ENCODE assay signal across 31 mouse cellular contexts in genomic region chr2:104736241-104736640, GRCm38 (mm10). TPM values are rescaled to one million over a fixed set of nuclear protein-coding genes. Genes with fewer than 3 reads are reported as not detected.
DNase-seq lines count a peak whose midpoint lies in the region; ATAC-seq and TF ChIP-seq lines count a peak whose summit lies in the region.
"Had no signal": no experiment of that assay in that cellular context is flagged by ENCODE, and none has a peak within 500 bp of the region (broad histone marks: within the 10 kb centered on the region; RNA-seq: fewer than 3 reads in every experiment).

No protein-coding gene starts in this region.

- TF ChIP-seq EP300 in heart, adult 2 months (IDR thresholded peaks at IDR 0.05; ENCODE audit: insufficient read depth, low read depth, low read length) = no peak

- TF ChIP-seq POLR2A in heart, adult 2 months (IDR thresholded peaks at IDR 0.05; ENCODE audit: insufficient read depth, low read depth, low read length) = no peak
- no peak for TF ChIP-seq POLR2A in liver, adult 2 months (IDR thresholded peaks at IDR 0.05; ENCODE audit: extremely low read depth, insufficient read depth, low read length)

- no peak overlapping the region for H3K4me3 ChIP-seq in heart, adult 2 months
- no peak overlapping the region for H3K4me3 ChIP-seq in liver, adult 2 months (ENCODE audit: insufficient read depth, low read depth, low read length)
- H3K4me3 ChIP-seq in liver, embryonic 11.5 days (ENCODE audit: low read depth, low read length) = no peak overlapping the region
- H3K4me3 ChIP-seq: forebrain, embryonic 10.5 days; liver, embryonic 13.5 days; midbrain, embryonic 13.5 days; myocyte; neural tube, embryonic 13.5 days had no signal

- H3K27ac ChIP-seq in heart, adult 2 months = no peak overlapping the region
- H3K27ac ChIP-seq in liver, adult 2 months (replicated peaks; ENCODE audit: insufficient read depth, low read depth, low read length) = peak overlapping the region; percentile 28
- no peak overlapping the region for H3K27ac ChIP-seq in liver, embryonic 11.5 days (ENCODE audit: low read depth, low read length)
- H3K27ac ChIP-seq: forebrain, embryonic 10.5 days; hindbrain, embryonic 14.5 days; liver, embryonic 13.5 days; midbrain, embryonic 13.5 days; neural tube, embryonic 13.5 days had no signal

- no peaks in the 10 kb centered on the region for H3K4me1 ChIP-seq in heart, adult 2 months (ENCODE audit: control insufficient read depth, insufficient read depth, low read length)
- peaks cover 17% of the 10 kb centered on the region for H3K4me1 ChIP-seq in liver, adult 2 months (ENCODE audit: control insufficient read depth, insufficient read depth, low read length)
- H3K4me1 ChIP-seq in liver, embryonic 11.5 days (replicated peaks; ENCODE audit: control insufficient read depth, insufficient read depth, low read length) = no peaks in the 10 kb centered on the region
- H3K4me1 ChIP-seq: liver, embryonic 13.5 days had no signal

- WGBS in heart, adult 2 months = 77% methylated on average over 7 of the region's 7 CpGs
- 25% methylated on average over 7 of the region's 7 CpGs for WGBS in liver, adult 2 months
- WGBS in liver, embryonic 11.5 days = 75% methylated on average over 7 of the region's 7 CpGs

- intact Hi-C loops in heart, adult 2 months (cut with DNase I) = no loop called here

- H3K4me2 ChIP-seq in liver, embryonic 11.5 days = no peak overlapping the region
- H3K4me2 ChIP-seq: hindbrain, embryonic 14.5 days; liver, embryonic 13.5 days; lung, embryonic 14.5 days; midbrain, embryonic 13.5 days; neural tube, embryonic 13.5 days had no signal

- peak; percentile 42 for DNase-seq in adrenal gland, postnatal 10 days
- DNase-seq in adrenal gland, adult 2 months = no peak
- DNase-seq in heart, adult 11 months = peak; percentile 73
- DNase-seq in heart, adult 2 months = no peak
- DNase-seq in liver, adult 2 months (ENCODE audit: extremely low read depth, low read depth, low spot score) = peak; percentile 58
- DNase-seq in liver, embryonic 11.5 days (ENCODE audit: low spot score) = no peak
- peak; percentile 59 for DNase-seq in testis, postnatal 10 days (ENCODE audit: low spot score)
- no peak for DNase-seq in T-cell, adult 2 months (ENCODE audit: low spot score)
- DNase-seq: cerebellum, adult 11 months; cerebellum, adult 9-11 months; gastrocnemius, postnatal 25 days; liver, embryonic 13.5 days; lung, embryonic 14.5 days; thymus, adult 2 months; thymus, postnatal 4 days had no signal

- ATAC-seq in liver, embryonic 11.5 days (replicated peaks; ENCODE audit: low FRiP score) = no peak
- ATAC-seq: inflammation-experienced regulatory T-cells, adult 6 months; midbrain, embryonic 13.5 days had no signal

- no peaks in the 10 kb centered on the region for H3K36me3 ChIP-seq in heart, adult 2 months (ENCODE audit: control insufficient read depth, insufficient read depth, low read length)
- no peaks in the 10 kb centered on the region for H3K36me3 ChIP-seq in liver, adult 2 months (ENCODE audit: control insufficient read depth, insufficient read depth, low read length)
- no peaks in the 10 kb centered on the region for H3K36me3 ChIP-seq in liver, embryonic 11.5 days (ENCODE audit: control insufficient read depth, insufficient read depth, low read length)
- H3K36me3 ChIP-seq: forebrain, embryonic 10.5 days; liver, embryonic 13.5 days; midbrain, embryonic 13.5 days; neural tube, embryonic 13.5 days had no signal

- no peaks in the 10 kb centered on the region for H3K27me3 ChIP-seq in heart, adult 2 months (ENCODE audit: control insufficient read depth, insufficient read depth, low read length)
- H3K27me3 ChIP-seq in liver, adult 2 months (ENCODE audit: control insufficient read depth, insufficient read depth, low read length) = no peaks in the 10 kb centered on the region
- peaks cover 4% of the 10 kb centered on the region; the same call in 1 of the 2 replicates for H3K27me3 ChIP-seq in liver, embryonic 11.5 days (replicated peaks; ENCODE audit: control insufficient read depth, insufficient read depth, low read length)

- TF ChIP-seq CTCF in heart, adult 2 months (IDR thresholded peaks at IDR 0.05) = no peak
- TF ChIP-seq CTCF in liver, adult 2 months (IDR thresholded peaks at IDR 0.05; ENCODE audit: low read depth, low read length) = no peak

- no peaks in the 10 kb centered on the region for H3K79me2 ChIP-seq in heart, adult 2 months (replicated peaks; ENCODE audit: control insufficient read depth, insufficient read depth, low read length)
- peaks cover 23% of the 10 kb centered on the region; the same call in 1 of the 2 replicates for H3K79me2 ChIP-seq in liver, adult 2 months (ENCODE audit: control insufficient read depth, insufficient read depth, low read length)

- no peaks in the 10 kb centered on the region for H3K9me3 ChIP-seq in liver, embryonic 11.5 days (ENCODE audit: control insufficient read depth, low read length)
- H3K9me3 ChIP-seq: forebrain, embryonic 10.5 days; liver, embryonic 13.5 days; midbrain, embryonic 13.5 days; neural tube, embryonic 13.5 days had no signal

- no peak overlapping the region for H3K9ac ChIP-seq in heart, adult 2 months (ENCODE audit: low read depth, low read length)
- no peak overlapping the region for H3K9ac ChIP-seq in liver, adult 2 months (ENCODE audit: low read depth, low read length)
- H3K9ac ChIP-seq in liver, embryonic 11.5 days (ENCODE audit: low read depth, low read length) = no peak overlapping the region
- H3K9ac ChIP-seq: hindbrain, embryonic 14.5 days; liver, embryonic 13.5 days; lung, embryonic 14.5 days; midbrain, embryonic 13.5 days; neural tube, embryonic 13.5 days had no signal

RNA-seq across cellular contexts. Expression of gene Depdc7, which starts 6.4 kb away (rescaled TPM):
- total RNA-seq in adrenal gland, postnatal 10 days (2021) = 1 to 10 TPM; 4.9 TPM
- 1 to 10 TPM; 1.6 to 2.0 TPM for total RNA-seq in adrenal gland, adult 2 months (2021)
- polyA plus RNA-seq in adrenal gland, adult 2 months (2012; rRNA removed) = 0.21 and 0.59 TPM in 2 replicates
- 1 to 10 TPM in 1 of 2 experiments, under 1 TPM in 1; 0.89 to 1.4 TPM for total RNA-seq in heart, adult 2 months (2021)
- polyA plus RNA-seq in heart, adult 2 months (2012; rRNA removed) = 0.82 and 0.86 TPM in 2 replicates
- total RNA-seq in liver, adult 2 months (2014; rRNA removed) = 50.9 and 53.5 TPM in 2 replicates
- polyA plus RNA-seq in liver, adult 2 months (2012; rRNA removed) = 26.4 and 30.0 TPM in 2 replicates
- polyA plus RNA-seq in liver, embryonic 11.5 days (2014; fragmentation: Nextera tagmentation; extraction: Ambion mirVana) = 10.3 and 12.3 TPM in 2 replicates
- polyA plus RNA-seq: inflammation-experienced regulatory T-cells, adult 6 months had no signal

RNA-seq across cellular contexts. Expression of gene Pin1rt1, which starts 20.1 kb away (rescaled TPM):
- not detected for total RNA-seq in adrenal gland, postnatal 10 days (2021)
- not detected for total RNA-seq in adrenal gland, adult 2 months (2021)
- not detected in 2 replicates for polyA plus RNA-seq in adrenal gland, adult 2 months (2012; rRNA removed)
- total RNA-seq in heart, adult 2 months (2021) = not detected
- polyA plus RNA-seq in heart, adult 2 months (2012; rRNA removed) = not detected in 2 replicates
- not detected in 2 replicates for total RNA-seq in liver, adult 2 months (2014; rRNA removed)
- not detected in 2 replicates for polyA plus RNA-seq in liver, adult 2 months (2012; rRNA removed)
- polyA plus RNA-seq in liver, embryonic 11.5 days (2014; fragmentation: Nextera tagmentation; extraction: Ambion mirVana) = not detected in 2 replicates
- total RNA-seq: common myeloid progenitor, adult 5-6 weeks; gastrocnemius, postnatal 25 days; heart, adult 8-10 months; heart, postnatal 25 days; layer of hippocampus, postnatal 14 days; left cerebral cortex, adult 8-10 months; megakaryocyte, adult 5-6 weeks had no signal
- polyA plus RNA-seq: heart, embryonic 14.5 days; hindbrain, embryonic 14.5 days; inflammation-experienced regulatory T-cells, adult 6 months; kidney, embryonic 16.5 days; limb, embryonic 11.5 days; liver, embryonic 13.5 days; lung, embryonic 14.5 days; myocyte; neural tube, embryonic 13.5 days; spleen, adult 2 months; thymus, adult 2 months had no signal

RNA-seq across cellular contexts. Expression of gene Tcp11l1, which starts 24.3 kb away (rescaled TPM):
- 10 to 100 TPM in 1 of 2 experiments, 1 to 10 TPM in 1; 9.4 to 13.0 TPM for total RNA-seq in adrenal gland, postnatal 10 days (2021)
- 10 to 100 TPM in 1 of 2 experiments, 1 to 10 TPM in 1; 7.8 to 17.1 TPM for total RNA-seq in adrenal gland, adult 2 months (2021)
- 9.0 and 11.1 TPM in 2 replicates for polyA plus RNA-seq in adrenal gland, adult 2 months (2012; rRNA removed)
- total RNA-seq in heart, adult 2 months (2021) = 1 to 10 TPM; 8.0 to 8.1 TPM
- 3.0 and 3.6 TPM in 2 replicates for polyA plus RNA-seq in heart, adult 2 months (2012; rRNA removed)
- total RNA-seq in liver, adult 2 months (2014; rRNA removed) = 4.1 and 5.3 TPM in 2 replicates
- 3.1 and 3.5 TPM in 2 replicates for polyA plus RNA-seq in liver, adult 2 months (2012; rRNA removed)
- polyA plus RNA-seq in liver, embryonic 11.5 days (2014; fragmentation: Nextera tagmentation; extraction: Ambion mirVana) = 20.3 and 22.9 TPM in 2 replicates

Comparison
In these comparisons a context has a peak if more than half of its experiments do, and no peak if none do; other contexts are left out.
1. DNase-seq: peak in adrenal gland, postnatal 10 days (single experiment), heart, adult 11 months (single experiment), liver, adult 2 months (single experiment) and testis, postnatal 10 days (single experiment); none in adrenal gland, adult 2 months (single experiment), heart, adult 2 months (0 of 2), liver, embryonic 11.5 days (single experiment) and T-cell, adult 2 months (single experiment).